Mouse (Mus musculus) small intestine, adult 2 months (tissue): ENCODE results near the gene Mrap. TPM values are rescaled to one million over a fixed set of nuclear protein-coding genes. Genes with fewer than 3 reads are reported as not detected.

Experiments used
- H3K27ac ChIP-seq: fragments of 200-500 bp; 2 replicates; pipeline ENCODE4 v1.5.1; 2012; ENCODE audit warnings: low read depth, low read length, control low read depth, inconsistent platforms; ENCODE audit not compliant: insufficient read depth
- H3K27me3 ChIP-seq: fragments of 200-500 bp; 2 replicates; pipeline ENCODE4 v1.6.1; 2012; ENCODE audit warnings: mild to moderate bottlenecking, moderate library complexity, low read length, inconsistent platforms; ENCODE audit not compliant: control insufficient read depth, insufficient read depth
- H3K36me3 ChIP-seq: fragments of 200-500 bp; 2 replicates; pipeline ENCODE4 v1.6.1; 2012; ENCODE audit warnings: mild to moderate bottlenecking, low read length, control low read depth, inconsistent platforms; ENCODE audit not compliant: control insufficient read depth, insufficient read depth
- H3K4me1 ChIP-seq: fragments of 200-500 bp; 2 replicates; pipeline ENCODE4 v1.6.1; 2012; ENCODE audit warnings: low read length, inconsistent platforms, mixed read lengths; ENCODE audit not compliant: control insufficient read depth, insufficient read depth, insufficient read length
- H3K4me3 ChIP-seq: fragments of 200-500 bp; 2 replicates; pipeline ENCODE4 v1.5.1; 2012; ENCODE audit warnings: low read depth, mild to moderate bottlenecking, control low read depth, inconsistent platforms, low read length, moderate library complexity
- CTCF ChIP-seq: fragments of 200-500 bp; IDR thresholded peaks from 2 replicates; pipeline ENCODE4 v1.5.1; 2012; ENCODE audit warnings: low read depth, mild to moderate bottlenecking, control low read depth, inconsistent platforms, low read length, moderate library complexity, mixed read lengths; ENCODE audit not compliant: insufficient replicate concordance, insufficient read length; ENCODE audit errors: extremely low read depth
- POLR2A ChIP-seq: fragments of 200-500 bp; IDR thresholded peaks from 2 replicates; pipeline ENCODE4 v1.6.1; 2012; ENCODE audit warnings: low read depth, mild to moderate bottlenecking, control low read depth, inconsistent platforms, low read length, moderate library complexity
- WGBS: fragments of 180-500 bp; shearing (Covaris S2); methylation state at CpG from one replicate; pipeline ENCODE4 v1.1.7; 2018; 5-methylcytosine and 5-hydroxymethylcytosine counted together
- polyA plus RNA-seq: library from polyadenylated mRNA; depleted of rRNA; stranded (reverse); fragments of >200 nt; gene quantifications from 2 replicates; pipeline ENCODE4 v1.2.3, GENCODE M21; 2012

Gene Mrap
- polyA plus RNA-seq, 1 experiment = 1.4 TPM

- Histone ChIP-seq H3K4me3 (no peak overlapping the region), H3K4me1 (no peaks in the 10 kb centered on the region), H3K27me3 (no peaks in the 10 kb centered on the region), H3K36me3 (peaks cover 26% of the 10 kb centered on the region), H3K27ac (no peak overlapping the region)
- 89% methylated on average over 13 of the region's 13 CpGs for whole genome bisulfite sequencing
- TF ChIP-seq CTCF (no peak), POLR2A (no peak)
Observed at GRCm38 (mm10) chr16:90753386-90753941, 15.5 kb downstream of the Mrap start.

GRCm38 (mm10) chr16:90759335-90759734, 21.3 kb downstream of the Mrap start:
- H3K27me3 ChIP-seq = no peaks in the 10 kb centered on the region
- H3K36me3 ChIP-seq = peaks cover 34% of the 10 kb centered on the region
- H3K4me3 ChIP-seq = no peak overlapping the region
- no peaks in the 10 kb centered on the region for H3K4me1 ChIP-seq
- WGBS = 61% methylated on average over 3 of the region's 3 CpGs
- no peak overlapping the region for H3K27ac ChIP-seq
- TF ChIP-seq CTCF = no peak
- no peak for TF ChIP-seq POLR2A

- Histone ChIP-seq H3K27me3 (no peaks in the 10 kb centered on the region), H3K27ac (no peak overlapping the region), H3K36me3 (peaks cover 32% of the 10 kb centered on the region), H3K4me3 (no peak overlapping the region), H3K4me1 (no peaks in the 10 kb centered on the region)
- TF ChIP-seq CTCF (no peak), POLR2A (no peak)
- 64% methylated on average over 4 of the region's 4 CpGs for WGBS
Observed at GRCm38 (mm10) chr16:90760515-90760914, 22.5 kb downstream of the Mrap start.

- H3K4me1 ChIP-seq = no peaks in the 10 kb centered on the region
- H3K36me3 ChIP-seq = peaks cover 44% of the 10 kb centered on the region
- WGBS = 85% methylated on average over 9 of the region's 9 CpGs
- no peak overlapping the region for H3K27ac ChIP-seq
- H3K4me3 ChIP-seq = no peak overlapping the region
- H3K27me3 ChIP-seq = no peaks in the 10 kb centered on the region
- no peak for TF ChIP-seq POLR2A
- no peak for TF ChIP-seq CTCF
Observed at GRCm38 (mm10) chr16:90765195-90765877, 27.3 kb downstream of the Mrap start.

GRCm38 (mm10) chr16:90766919-90767454, 29.0 kb downstream of the Mrap start:
- H3K27ac ChIP-seq = no peak overlapping the region
- H3K4me1 ChIP-seq = no peaks in the 10 kb centered on the region
- WGBS = 94% methylated on average over 15 of the region's 15 CpGs
- H3K36me3 ChIP-seq = peaks cover 46% of the 10 kb centered on the region
- TF ChIP-seq POLR2A (no peak), CTCF (no peak)
- H3K4me3 ChIP-seq = no peak overlapping the region
- no peaks in the 10 kb centered on the region for H3K27me3 ChIP-seq

- H3K4me1 ChIP-seq = no peaks in the 10 kb centered on the region
- no peak for TF ChIP-seq CTCF
- TF ChIP-seq POLR2A = no peak
- 95% methylated on average over 12 of the region's 12 CpGs for WGBS
- H3K27me3 ChIP-seq = no peaks in the 10 kb centered on the region
- H3K36me3 ChIP-seq = peaks cover 41% of the 10 kb centered on the region
- no peak overlapping the region for H3K27ac ChIP-seq
- no peak overlapping the region for H3K4me3 ChIP-seq
Observed at GRCm38 (mm10) chr16:90774216-90774615, 36.2 kb downstream of the Mrap start.

GRCm38 (mm10) chr16:90774646-90775045, 36.6 kb downstream of the Mrap start:
- Histone ChIP-seq H3K4me1 (no peaks in the 10 kb centered on the region), H3K27me3 (no peaks in the 10 kb centered on the region), H3K36me3 (peaks cover 38% of the 10 kb centered on the region), H3K27ac (no peak overlapping the region), H3K4me3 (no peak overlapping the region)
- WGBS = 87% methylated on average over 6 of the region's 6 CpGs
- no peak for TF ChIP-seq POLR2A
- no peak for TF ChIP-seq CTCF
